Mouse (Mus musculus) layer of hippocampus, adult 11-12 months (tissue): ENCODE measurements around the gene Ogg1.
"Not testable (repeated sequence)": the region's sequence is repeated elsewhere in the genome, so short reads cannot be mapped to it uniquely, and the experiment has no call there.

Experiments
- DNase-seq: peaks from one replicate; pipeline ENCODE4 v3.0.0; 2022; ENCODE audit warnings: low spot score

The Ogg1 gene

DNA sequence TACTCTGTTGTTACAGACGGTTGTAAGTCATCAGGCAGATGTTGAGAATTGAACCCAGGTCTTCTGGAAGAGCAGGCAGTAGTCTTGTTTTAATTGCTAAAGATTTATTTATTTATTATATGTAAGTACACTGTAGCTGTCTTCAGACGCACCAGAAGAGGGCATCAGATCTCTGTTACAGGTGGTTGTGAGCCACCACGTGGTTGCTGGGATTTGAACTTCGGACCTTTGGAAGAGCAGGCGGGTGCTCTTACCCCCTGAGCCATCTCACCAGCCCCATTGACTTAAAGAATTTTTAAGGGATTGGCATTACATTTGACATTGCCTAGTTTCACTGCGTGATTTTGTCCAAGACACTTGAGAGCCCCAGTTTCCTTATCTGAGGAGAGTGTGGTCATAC, 6.0 kb downstream of the Ogg1 start:
- DNase-seq, result not testable (repeated sequence)

- DNase-seq, result peak; percentile 80
These were observed 6.6 kb downstream of the Ogg1 start for GRCm38 (mm10) chr6:113333137-113333950.

- DNase-seq, result no peak
These were observed 7.4 kb downstream of the Ogg1 start for GRCm38 (mm10) chr6:113334216-113334615.

GRCm38 (mm10) chr6:113336852-113337620, 10.3 kb downstream of the Ogg1 start:
- DNase-seq, result no peak

GRCm38 (mm10) chr6:113341574-113341973, 14.8 kb downstream of the Ogg1 start:
- DNase-seq, result peak; percentile 48

DNA sequence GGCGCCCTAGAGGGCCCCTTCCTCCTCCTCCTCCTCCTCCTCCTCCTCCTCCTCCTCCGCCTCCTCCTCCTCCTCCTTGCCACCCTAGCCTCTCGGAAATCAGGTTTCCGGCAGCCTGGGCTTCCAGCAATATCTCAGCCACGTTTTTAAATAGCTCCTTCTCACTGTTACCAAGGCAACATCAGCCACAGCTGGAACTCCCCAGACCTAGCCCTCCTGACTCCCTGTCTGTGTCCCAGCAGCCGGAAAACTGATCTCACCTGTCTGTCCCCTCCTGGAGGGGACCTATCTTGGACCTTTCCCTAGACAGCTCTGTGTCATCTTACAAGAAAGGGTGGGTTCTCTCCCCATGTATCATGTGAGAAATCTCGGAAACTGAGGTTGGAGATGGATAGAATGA, 15.5 kb downstream of the Ogg1 start:
- DNase-seq, result no peak

GRCm38 (mm10) chr6:113343177-113344092, 16.7 kb downstream of the Ogg1 start, which contains the start of gene Camk1:
Gene Camk1, minus strand, starts transcription at chr6:113343984.
- peak; percentile 78 for DNase-seq

DNA sequence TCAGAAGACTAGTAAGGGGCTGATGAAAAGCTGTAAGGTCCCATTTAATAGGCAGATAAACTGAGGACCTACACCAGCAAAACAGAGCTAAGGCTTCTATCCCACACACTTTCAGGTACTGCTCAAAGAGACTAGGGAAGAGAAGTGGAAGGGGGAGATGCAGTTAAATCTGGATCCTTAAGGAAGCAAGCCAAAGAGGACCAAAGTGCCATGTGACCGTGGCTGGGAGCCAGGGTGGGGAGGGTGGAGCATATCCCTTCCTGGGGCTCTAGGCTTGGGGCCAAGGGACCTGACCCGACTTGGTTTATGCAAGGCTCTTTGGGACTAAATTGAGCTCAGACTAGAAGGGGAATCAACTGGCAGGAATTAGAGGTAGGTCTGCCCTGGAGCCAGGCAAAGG, 17.5 kb downstream of the Ogg1 start:
- DNase-seq, result no peak

DNA sequence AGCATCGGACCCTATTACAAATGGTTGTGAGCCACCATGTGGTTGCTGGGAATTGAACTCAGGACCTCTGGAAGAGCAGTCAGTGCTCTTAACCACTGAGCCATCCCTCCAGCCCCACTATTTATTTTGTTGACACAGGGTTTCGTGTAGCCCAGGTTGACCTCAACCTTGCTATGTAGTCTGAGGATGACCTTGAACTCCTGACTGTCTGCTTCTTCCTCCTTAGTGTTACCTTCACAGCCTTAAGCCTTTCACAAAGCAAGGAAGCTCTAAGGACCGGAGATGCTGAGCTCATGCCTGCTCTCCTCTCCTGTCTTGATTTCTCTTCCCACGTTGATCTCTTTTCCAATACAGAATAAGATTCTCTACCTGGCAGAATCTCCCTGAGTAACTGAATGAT, 20.1 kb downstream of the Ogg1 start:
- DNase-seq, result no peak

- no peak for DNase-seq
These were observed 23.8 kb downstream of the Ogg1 start for GRCm38 (mm10) chr6:113350538-113350937.

GRCm38 (mm10) chr6:113351161-113351560, 24.4 kb downstream of the Ogg1 start:
- no peak for DNase-seq

GRCm38 (mm10) chr6:113351653-113352052, 24.9 kb downstream of the Ogg1 start:
- no peak for DNase-seq

DNA sequence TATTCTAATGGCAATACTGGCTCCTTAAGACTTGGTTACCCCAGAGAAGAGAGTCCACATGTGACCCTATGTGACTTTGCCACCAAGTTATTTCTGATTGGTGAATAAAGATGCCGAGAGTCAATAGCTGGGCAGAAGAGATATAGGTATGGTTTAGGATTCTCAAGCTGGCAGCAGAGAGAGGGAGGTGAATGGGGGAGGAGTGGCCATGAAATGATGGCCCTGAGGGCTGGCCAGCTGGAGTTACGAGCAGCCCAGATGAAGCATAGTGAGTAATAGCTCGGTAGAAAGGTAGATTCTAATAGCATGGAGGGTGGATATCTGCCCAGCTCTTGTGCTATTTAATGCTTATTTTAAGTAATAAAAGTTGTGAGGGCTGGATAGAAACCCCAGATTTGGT, 26.0 kb downstream of the Ogg1 start:
- no peak for DNase-seq

GRCm38 (mm10) chr6:113353696-113354095, 26.9 kb downstream of the Ogg1 start:
- DNase-seq, result no peak

DNA sequence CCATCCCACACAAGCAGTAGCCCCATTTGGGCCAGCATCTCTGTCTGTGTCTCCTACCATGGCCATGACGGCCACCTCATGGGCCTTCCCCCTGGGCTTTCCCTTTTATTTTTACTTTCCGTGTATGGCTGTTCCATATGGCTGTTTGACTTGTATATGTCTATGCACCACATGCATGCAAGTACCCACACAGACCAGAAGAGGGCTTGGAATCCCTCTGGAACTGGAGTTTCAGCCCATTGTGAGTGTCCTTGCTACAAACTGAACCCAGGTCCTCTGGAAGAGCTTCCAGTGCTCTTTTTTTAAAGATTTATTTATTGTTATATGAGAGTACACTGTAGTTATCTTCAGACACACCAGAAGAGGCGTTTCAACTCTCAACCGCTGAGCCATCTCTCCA, 34.7 kb downstream of the Ogg1 start:
- DNase-seq, result no peak

DNA sequence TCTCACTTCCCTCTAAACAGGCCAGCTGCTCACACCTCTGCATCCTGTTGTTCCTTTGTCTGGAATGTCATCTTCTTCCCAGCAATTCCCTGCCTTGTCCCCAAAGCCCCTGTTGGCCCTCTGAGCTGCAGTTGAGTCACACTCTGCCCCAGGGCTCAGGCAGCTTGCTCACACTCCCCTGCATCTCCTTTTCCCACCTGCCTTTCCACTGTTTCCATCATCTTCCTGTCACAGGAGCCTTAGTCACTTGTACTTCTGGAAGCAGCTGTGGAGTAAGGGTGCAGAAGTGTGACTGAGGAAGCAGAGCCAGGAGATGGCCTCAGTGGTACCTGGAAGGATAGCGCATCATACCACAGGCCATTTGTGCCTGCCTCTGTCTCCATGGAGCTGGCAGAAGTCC, 35.5 kb downstream of the Ogg1 start:
- no peak for DNase-seq

GRCm38 (mm10) chr6:113364518-113365135, 37.9 kb downstream of the Ogg1 start:
- DNase-seq, result no peak

DNA sequence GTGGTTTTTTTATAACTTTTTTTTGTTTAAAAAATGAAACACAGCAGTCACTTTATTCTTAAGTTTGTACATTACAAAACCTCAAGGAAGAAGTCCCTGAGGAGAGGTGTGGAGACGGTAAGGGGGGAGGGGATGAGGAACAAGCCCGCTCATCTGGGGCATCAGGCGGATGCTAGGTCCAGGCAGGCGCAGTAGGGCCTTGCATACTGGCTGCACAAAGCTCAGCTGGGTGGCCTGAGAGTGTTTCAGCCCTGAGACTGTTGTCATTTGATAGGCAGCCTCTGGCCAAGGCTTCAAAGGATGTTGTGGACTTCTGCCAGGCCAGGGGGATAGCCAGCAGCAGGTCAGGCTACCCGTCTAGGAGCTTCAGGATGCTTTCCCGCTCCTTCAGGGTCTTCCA, 39.9 kb downstream of the Ogg1 start:
- DNase-seq, result no peak

GRCm38 (mm10) chr6:113367574-113367973, 40.8 kb downstream of the Ogg1 start:
- DNase-seq, result no peak

DNA sequence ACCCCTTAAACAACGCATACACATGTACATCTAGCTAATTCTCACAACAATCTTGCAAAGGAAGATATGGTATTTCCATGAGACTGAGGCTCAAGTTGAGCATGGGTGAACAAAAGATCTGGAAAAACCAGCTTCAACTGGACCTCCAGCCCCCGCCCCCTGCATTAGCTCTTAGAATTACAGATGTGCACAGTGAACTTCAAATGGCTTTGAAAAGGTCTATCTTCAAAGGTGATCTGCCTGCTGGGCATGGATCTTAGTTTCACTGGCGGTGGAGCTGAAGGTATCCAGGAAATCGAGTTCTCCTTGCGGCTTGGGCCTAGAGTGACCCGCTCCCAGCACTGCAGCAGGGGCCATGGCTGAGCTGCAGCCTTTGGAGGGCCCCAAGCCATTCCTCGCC, 41.4 kb downstream of the Ogg1 start:
- no peak for DNase-seq

GRCm38 (mm10) chr6:113368577-113368976, 41.8 kb downstream of the Ogg1 start:
- DNase-seq, result no peak
